Mouse (Mus musculus): ENCODE measurements around the gene Olfr1259.
"Not testable (repeated sequence)": the region's sequence is repeated elsewhere in the genome, so short reads cannot be mapped to it uniquely, and the experiment has no call there.

Olfr1259 gene

GRCm38 (mm10) chr2:89948564-89948963 lies at the start of gene Olfr1259:
Olfr1259 (minus strand) TSS chr2:89948664.
- no peak for DNase-seq

- DNase-seq = no peak
These were observed 42.5 kb upstream of the Olfr1259 start, which contains the start of gene Olfr1261 for GRCm38 (mm10) chr2:89990921-89991320. Olfr1261 (plus strand) TSS chr2:89991221.

GRCm38 (mm10) chr2:89977709-89978108 lies 29.2 kb upstream of the Olfr1259 start:
- no peak for DNase-seq

- no peak for DNase-seq
These were observed 25.7 kb upstream of the Olfr1259 start, which contains the start of gene Olfr1260 for GRCm38 (mm10) chr2:89974184-89974583. Olfr1260 (plus strand) TSS chr2:89974340.

- DNase-seq = no peak
These were observed 21.5 kb downstream of the Olfr1259 start, which contains the start of gene Olfr1258 for GRCm38 (mm10) chr2:89927009-89927408. Olfr1258 (plus strand) TSS chr2:89927309.

- not testable (repeated sequence) for DNase-seq
These were observed 35.8 kb downstream of the Olfr1259 start for GRCm38 (mm10) chr2:89912616-89913015.
